Mouse (Mus musculus): ENCODE data around the gene Mybpc2.

The Mybpc2 gene

DNA sequence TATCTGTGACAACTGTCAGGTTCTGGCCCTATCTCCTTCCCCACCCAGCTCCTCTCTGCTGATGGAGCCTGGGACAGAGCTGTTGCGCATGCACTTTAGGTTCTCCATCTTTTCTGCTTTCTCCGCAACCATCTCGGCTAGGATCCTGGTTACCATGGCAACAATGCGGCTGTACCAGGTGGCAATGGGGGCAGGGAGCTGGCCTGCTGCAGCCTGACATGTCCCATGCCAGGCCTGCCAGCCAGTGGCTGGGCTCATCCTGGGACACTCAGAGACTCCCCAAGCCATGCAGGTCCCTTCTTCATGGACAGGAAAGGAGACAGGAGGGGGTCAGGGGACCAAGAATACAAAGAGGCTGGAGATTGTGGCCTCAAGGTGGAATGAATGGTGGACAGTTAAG is 59.9 kb downstream of the Mybpc2 start:
- in situ Hi-C loops (cut with MboI, MseI) = no loop called here

GRCm38 (mm10) chr7:44463556-44464225 is 60.8 kb downstream of the Mybpc2 start:
- in situ Hi-C loops (cut with MboI, MseI) = no loop called here

- in situ Hi-C loops (cut with MboI, MseI) = no loop called here
These were observed 61.4 kb downstream of the Mybpc2 start for GRCm38 (mm10) chr7:44463056-44463425.

DNA sequence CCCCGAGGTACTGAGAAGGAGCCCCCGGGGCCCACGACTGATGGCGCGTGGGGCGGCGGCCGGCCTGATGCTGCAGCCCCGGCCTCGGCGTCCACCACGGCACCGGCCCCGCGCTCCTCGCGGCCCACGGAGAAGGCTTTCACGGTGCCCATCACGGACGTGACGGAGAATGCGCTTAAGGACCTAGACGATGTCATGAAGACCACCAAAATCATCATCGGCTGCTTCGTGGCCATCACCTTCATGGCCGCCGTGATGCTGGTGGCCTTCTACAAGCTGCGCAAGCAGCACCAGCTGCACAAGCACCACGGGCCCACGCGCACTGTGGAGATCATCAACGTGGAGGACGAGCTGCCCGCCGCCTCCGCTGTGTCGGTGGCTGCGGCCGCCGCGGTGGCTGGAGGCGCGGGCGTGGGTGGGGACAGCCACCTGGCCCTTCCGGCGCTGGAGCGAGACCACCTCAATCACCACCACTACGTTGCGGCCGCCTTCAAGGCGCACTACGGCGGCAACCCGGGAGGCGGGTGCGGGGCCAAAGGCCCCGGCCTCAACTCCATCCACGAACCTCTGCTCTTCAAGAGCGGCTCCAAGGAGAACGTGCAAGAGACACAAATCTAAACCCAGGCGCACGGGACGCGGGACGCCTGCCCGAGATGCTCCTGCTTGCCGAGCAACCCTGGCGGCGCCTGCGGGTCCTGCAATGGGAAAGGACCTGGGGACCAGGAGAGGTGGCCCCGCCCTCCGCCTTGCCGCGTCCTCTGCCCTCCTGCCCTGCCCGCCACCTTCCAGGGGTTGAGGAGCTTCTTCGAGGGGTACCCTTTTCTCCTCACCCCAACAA is 62.0 kb downstream of the Mybpc2 start:
- in situ Hi-C loops (cut with MboI, MseI) = no loop called here

DNA sequence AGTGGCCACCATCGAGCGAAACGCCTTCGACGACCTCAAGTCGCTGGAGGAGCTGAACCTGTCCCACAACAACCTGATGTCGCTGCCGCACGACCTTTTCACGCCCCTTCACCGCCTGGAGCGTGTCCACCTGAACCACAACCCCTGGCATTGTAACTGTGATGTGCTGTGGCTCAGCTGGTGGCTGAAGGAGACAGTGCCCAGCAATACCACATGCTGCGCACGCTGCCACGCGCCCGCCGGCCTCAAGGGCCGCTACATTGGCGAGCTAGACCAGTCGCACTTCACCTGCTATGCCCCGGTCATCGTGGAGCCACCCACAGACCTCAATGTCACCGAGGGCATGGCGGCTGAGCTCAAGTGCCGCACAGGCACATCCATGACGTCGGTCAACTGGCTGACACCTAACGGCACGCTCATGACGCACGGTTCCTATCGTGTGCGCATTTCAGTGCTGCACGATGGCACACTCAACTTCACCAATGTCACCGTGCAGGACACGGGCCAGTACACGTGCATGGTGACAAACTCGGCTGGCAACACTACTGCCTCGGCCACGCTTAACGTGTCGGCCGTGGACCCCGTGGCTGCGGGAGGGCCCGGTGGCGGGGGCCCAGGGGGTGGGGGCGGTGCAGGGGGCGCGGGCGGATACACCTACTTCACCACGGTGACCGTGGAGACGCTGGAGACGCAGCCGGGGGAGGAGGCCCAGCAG is 62.8 kb downstream of the Mybpc2 start:
- in situ Hi-C loops (cut with MboI, MseI) = no loop called here

DNA sequence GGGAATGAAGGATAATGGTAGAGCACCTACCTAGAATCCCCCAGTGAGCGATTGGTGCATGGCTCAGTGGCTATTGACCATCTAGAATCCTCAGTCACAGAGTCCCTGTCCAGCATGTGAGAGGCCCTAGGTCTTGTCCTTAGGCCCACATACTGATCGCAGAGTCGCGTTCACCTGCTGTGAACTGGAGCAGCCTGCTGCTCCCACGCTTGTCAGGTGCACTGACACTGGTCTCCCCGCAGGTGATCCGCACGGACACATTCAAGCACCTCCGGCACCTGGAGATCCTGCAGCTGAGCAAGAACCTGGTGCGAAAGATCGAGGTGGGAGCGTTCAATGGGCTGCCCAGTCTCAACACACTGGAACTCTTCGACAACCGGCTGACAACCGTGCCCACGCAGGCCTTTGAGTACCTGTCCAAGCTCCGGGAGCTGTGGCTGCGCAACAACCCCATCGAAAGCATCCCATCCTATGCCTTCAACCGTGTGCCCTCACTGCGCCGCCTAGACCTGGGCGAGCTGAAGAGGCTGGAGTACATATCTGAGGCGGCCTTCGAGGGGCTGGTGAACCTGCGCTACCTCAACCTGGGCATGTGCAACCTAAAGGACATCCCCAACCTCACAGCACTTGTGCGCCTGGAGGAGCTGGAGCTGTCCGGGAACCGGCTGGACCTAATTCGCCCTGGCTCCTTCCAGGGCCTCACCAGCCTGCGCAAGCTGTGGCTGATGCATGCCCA is 63.5 kb downstream of the Mybpc2 start:
- in situ Hi-C loops (cut with MboI, MseI) = no loop called here

DNA sequence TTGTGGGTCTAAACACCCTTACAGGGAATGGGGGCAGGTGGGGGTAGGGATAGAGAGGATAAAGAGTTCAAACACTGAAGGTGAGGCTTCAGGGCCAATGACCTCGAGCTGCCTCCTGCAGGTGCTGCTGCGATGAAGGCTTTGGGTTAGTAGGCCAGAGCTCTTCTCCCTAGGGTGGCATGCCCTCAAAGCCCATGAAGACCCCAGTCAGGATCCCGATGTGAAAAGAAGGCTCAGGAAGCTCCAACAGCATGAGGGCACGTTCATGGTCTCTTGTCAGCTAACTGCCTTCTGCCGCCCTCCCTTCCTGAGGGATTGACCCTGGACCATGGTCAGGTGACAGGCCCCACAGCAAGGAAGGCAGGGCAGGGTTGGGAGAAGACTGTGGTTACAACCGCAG is 64.4 kb downstream of the Mybpc2 start:
- in situ Hi-C loops (cut with MboI, MseI) = no loop called here

DNA sequence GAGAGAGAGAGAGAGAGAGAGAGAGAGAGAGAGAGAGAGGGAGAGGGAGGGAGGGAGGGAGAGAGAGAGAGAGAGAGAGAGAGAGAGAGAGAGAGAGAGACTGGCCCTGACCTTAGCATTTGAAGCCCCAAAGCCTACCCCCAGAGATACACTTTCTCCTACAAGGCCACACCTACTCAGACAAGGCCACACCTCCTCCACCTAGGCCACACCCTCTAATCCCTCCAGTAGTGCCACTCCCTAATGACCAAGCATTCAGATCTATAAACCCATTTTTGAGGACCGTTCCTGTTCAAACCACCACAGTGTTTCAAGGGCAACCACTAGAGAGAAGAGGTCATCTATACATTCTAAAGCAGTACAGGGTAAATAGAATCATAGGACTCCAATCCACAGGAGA is 68.2 kb downstream of the Mybpc2 start:
- in situ Hi-C loops (cut with MboI, MseI) = no loop called here

DNA sequence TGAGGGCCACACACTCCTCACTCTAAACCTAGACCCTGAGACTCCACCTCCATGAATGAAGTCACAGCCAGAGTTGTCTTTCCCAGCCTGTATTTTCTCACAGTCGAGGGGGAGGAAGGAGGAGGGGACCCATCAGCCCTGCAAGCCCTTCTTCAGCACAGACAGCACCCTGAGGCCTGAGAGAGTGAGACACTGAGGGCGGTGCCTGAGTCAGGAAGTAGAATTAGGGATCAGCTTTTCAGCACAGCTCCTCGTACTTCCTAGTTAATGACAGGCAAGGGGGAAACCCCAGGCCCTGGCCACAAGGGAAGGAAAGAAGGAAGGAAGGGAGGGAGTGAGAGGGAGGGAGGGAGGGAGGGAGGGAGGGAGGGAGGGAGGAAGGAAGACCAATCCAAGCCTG is 71.2 kb downstream of the Mybpc2 start:
- in situ Hi-C loops (cut with MboI, MseI) = no loop called here
